Mouse (Mus musculus) myocyte (in vitro differentiated cells): ENCODE data around the gene Ap5s1. TPM values are rescaled to one million over a fixed set of nuclear protein-coding genes. Genes with fewer than 3 reads are reported as not detected.

Experiments used
- H3K27me3 ChIP-seq: one replicate; pipeline ENCODE4 v1.6.1; 2011; ENCODE audit not compliant: control insufficient read depth, insufficient read depth, insufficient read length
- H3K36me3 ChIP-seq: one replicate; pipeline ENCODE4 v1.6.1; 2011; ENCODE audit not compliant: control insufficient read depth, insufficient read depth
- H3K4me2 ChIP-seq: one replicate; pipeline ENCODE4 v1.6.1; 2011; ENCODE audit warnings: low read depth, control low read depth
- H3K4me3 ChIP-seq: one replicate; pipeline ENCODE4 v1.5.1; 2011; ENCODE audit warnings: mild to moderate bottlenecking, control low read depth, moderate library complexity
- H3K79me2 ChIP-seq: one replicate; pipeline ENCODE4 v1.6.1; 2011; ENCODE audit not compliant: control insufficient read depth, insufficient read depth
- H3ac ChIP-seq: one replicate; pipeline ENCODE4 v1.6.1; 2011; ENCODE audit not compliant: control insufficient read depth, insufficient read length
- CEBPB ChIP-seq: IDR thresholded peaks from 2 replicates; pipeline ENCODE4 v1.6.1; 2011; ENCODE audit warnings: mild to moderate bottlenecking, moderate library complexity; ENCODE audit not compliant: poor library complexity, insufficient read depth, severe bottlenecking
- E2F4 ChIP-seq: IDR thresholded peaks from one replicate; pipeline ENCODE4 v1.6.1; 2011; ENCODE audit warnings: mild to moderate bottlenecking, control low read depth, moderate library complexity; ENCODE audit not compliant: insufficient read depth
- MAX ChIP-seq: IDR thresholded peaks from one replicate; pipeline ENCODE4 v1.6.1; 2011; ENCODE audit warnings: low read depth, mild to moderate bottlenecking, control low read depth
- MYOD1 ChIP-seq, 3 experiments: IDR thresholded peaks; one replicate each; pipeline ENCODE4 v1.6.1; 2011; ENCODE audit warnings: control low read depth in 2 of 3, low read depth in 2 of 3, mild to moderate bottlenecking in 2 of 3, moderate library complexity in 1 of 3; ENCODE audit not compliant: insufficient read length in 2 of 3, control insufficient read depth in 1 of 3
- MYOG ChIP-seq, 3 experiments: IDR thresholded peaks; one replicate each; pipeline ENCODE4 v1.6.1; 2011; ENCODE audit warnings: control low read depth in 2 of 3, low read depth in 2 of 3, mild to moderate bottlenecking in 2 of 3; ENCODE audit not compliant: insufficient read length in 2 of 3, control insufficient read depth in 1 of 3, insufficient read depth in 1 of 3
- POLR2A ChIP-seq: IDR thresholded peaks from one replicate; pipeline ENCODE4 v1.6.1; 2011; ENCODE audit warnings: low read depth, mild to moderate bottlenecking, control low read depth, moderate library complexity; ENCODE audit not compliant: insufficient read length
- POLR2AphosphoS2 ChIP-seq: IDR thresholded peaks from one replicate; pipeline ENCODE4 v1.6.1; 2011; ENCODE audit warnings: low read depth, control low read depth; ENCODE audit not compliant: insufficient read length
- REST ChIP-seq: IDR thresholded peaks from one replicate; pipeline ENCODE4 v1.6.1; 2011; ENCODE audit warnings: mild to moderate bottlenecking, control low read depth, moderate library complexity; ENCODE audit not compliant: insufficient read depth, insufficient read length
- SRF ChIP-seq: IDR thresholded peaks from one replicate; pipeline ENCODE4 v1.6.1; 2011; ENCODE audit warnings: low read depth; ENCODE audit not compliant: control insufficient read depth, insufficient read length
- TCF12 ChIP-seq: IDR thresholded peaks from one replicate; pipeline ENCODE4 v1.6.1; 2011; ENCODE audit warnings: mild to moderate bottlenecking, control low read depth; ENCODE audit not compliant: poor library complexity, insufficient read depth, severe bottlenecking
- TCF3 ChIP-seq: IDR thresholded peaks from one replicate; pipeline ENCODE4 v1.6.1; 2011; ENCODE audit warnings: low read depth, control low read depth; ENCODE audit not compliant: insufficient read length
- USF1 ChIP-seq: IDR thresholded peaks from one replicate; pipeline ENCODE4 v1.6.1; 2011; ENCODE audit warnings: low read depth, mild to moderate bottlenecking, control low read depth, moderate library complexity
- polyA plus RNA-seq: library from polyadenylated mRNA; unstranded; fragments of >200 nt; fragmentation: generic; extraction: Trizol; gene quantifications from one replicate; pipeline ENCODE4 v1.2.1, GENCODE M21; 2012; ENCODE audit warnings: missing spikeins

Ap5s1 gene
- polyA plus RNA-seq, 1 experiment = 33.6 TPM

GRCm38 (mm10) chr2:131227243-131227642 lies 20.4 kb downstream of the Ap5s1 start:
- Histone ChIP-seq H3K36me3 (no peaks in the 10 kb centered on the region), H3K4me3 (no peak overlapping the region), H3K79me2 (no peaks in the 10 kb centered on the region), H3K4me2 (no peak overlapping the region), H3ac (no peak overlapping the region), H3K27me3 (no peaks in the 10 kb centered on the region)
- no peak for TF ChIP-seq MAX
- no peak for TF ChIP-seq E2F4
- no peak for TF ChIP-seq POLR2A
- no peak for TF ChIP-seq TCF12
- no peak for TF ChIP-seq TCF3
- TF ChIP-seq MYOD1 (IDR thresholded peaks at IDR 0.05; ENCODE audit: control insufficient read depth in 1 of 3, insufficient read length in 2 of 3, low read depth in 2 of 3) = no peak
- no peak for TF ChIP-seq MYOG (IDR thresholded peaks at IDR 0.05; ENCODE audit: control insufficient read depth in 1 of 3, insufficient read depth in 1 of 3, insufficient read length in 2 of 3, low read depth in 2 of 3)
- TF ChIP-seq POLR2AphosphoS2 = no peak
- TF ChIP-seq SRF = no peak
- no peak for TF ChIP-seq USF1
- no peak for TF ChIP-seq REST
- TF ChIP-seq CEBPB = no peak

DNA sequence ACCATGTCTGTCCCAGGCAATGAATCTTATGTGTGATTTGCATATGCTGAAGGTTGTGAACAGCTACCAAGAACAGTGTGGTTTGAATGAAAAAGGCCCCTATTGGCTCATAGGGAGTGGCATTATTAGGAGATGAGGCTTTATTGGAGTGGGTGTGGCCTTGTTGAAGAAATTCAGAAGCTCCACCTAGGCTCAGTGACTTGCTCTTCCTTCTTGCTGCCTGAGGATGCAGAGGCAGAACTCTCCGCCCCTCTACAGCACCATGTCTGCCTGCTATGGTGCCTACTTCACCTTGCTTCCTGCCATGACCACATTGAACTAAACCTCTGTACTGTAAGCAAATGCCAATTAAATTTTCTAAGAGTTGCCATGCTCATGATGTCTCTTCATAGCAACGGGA lies 25.7 kb downstream of the Ap5s1 start:
- TF ChIP-seq SRF = no peak
- TF ChIP-seq TCF3 = no peak
- no peak for TF ChIP-seq POLR2AphosphoS2
- TF ChIP-seq TCF12 = no peak
- no peak for TF ChIP-seq MYOD1 (IDR thresholded peaks at IDR 0.05; ENCODE audit: control insufficient read depth in 1 of 3, insufficient read length in 2 of 3, low read depth in 2 of 3)
- TF ChIP-seq MAX = no peak
- no peak for TF ChIP-seq POLR2A
- no peak for TF ChIP-seq USF1
- TF ChIP-seq MYOG (IDR thresholded peaks at IDR 0.05; ENCODE audit: control insufficient read depth in 1 of 3, insufficient read depth in 1 of 3, insufficient read length in 2 of 3, low read depth in 2 of 3) = no peak
- TF ChIP-seq REST = no peak
- no peak for TF ChIP-seq E2F4
- TF ChIP-seq CEBPB = no peak
- Histone ChIP-seq H3K36me3 (peaks cover 4% of the 10 kb centered on the region), H3K27me3 (no peaks in the 10 kb centered on the region), H3K4me3 (no peak overlapping the region), H3K4me2 (no peak overlapping the region), H3ac (no peak overlapping the region), H3K79me2 (no peaks in the 10 kb centered on the region)

- Histone ChIP-seq H3K4me3 (peak within 1 kb of the TSS; percentile 57), H3K79me2 (no peaks in the 10 kb centered on the region), H3K27me3 (no peaks in the 10 kb centered on the region), H3K36me3 (peaks cover 8% of the 10 kb centered on the region), H3ac (peak within 1 kb of the TSS; percentile 5), H3K4me2 (peak within 1 kb of the TSS; percentile 99)
- no peak for TF ChIP-seq USF1
- TF ChIP-seq POLR2AphosphoS2 = peak; percentile 90
- TF ChIP-seq REST = no peak
- TF ChIP-seq TCF12 = no peak
- TF ChIP-seq E2F4 = no peak
- no peak for TF ChIP-seq MAX
- TF ChIP-seq CEBPB = no peak
- peak; percentile 71 for TF ChIP-seq SRF
- no peak for TF ChIP-seq TCF3
- peak; percentile 83 for TF ChIP-seq POLR2A
- peak in 1 of 3 experiments; percentile 11 for TF ChIP-seq MYOG (IDR thresholded peaks at IDR 0.05; ENCODE audit: control insufficient read depth in 1 of 3, insufficient read depth in 1 of 3, insufficient read length in 2 of 3, low read depth in 2 of 3)
- TF ChIP-seq MYOD1 (IDR thresholded peaks at IDR 0.05; ENCODE audit: control insufficient read depth in 1 of 3, insufficient read length in 2 of 3, low read depth in 2 of 3) = peak in 1 of 3 experiments; percentile 55
Observed at GRCm38 (mm10) chr2:131233307-131234126, 26.6 kb downstream of the Ap5s1 start, which contains the start of gene Mavs. Gene Mavs (plus strand): TSS chr2:131234063.

DNA sequence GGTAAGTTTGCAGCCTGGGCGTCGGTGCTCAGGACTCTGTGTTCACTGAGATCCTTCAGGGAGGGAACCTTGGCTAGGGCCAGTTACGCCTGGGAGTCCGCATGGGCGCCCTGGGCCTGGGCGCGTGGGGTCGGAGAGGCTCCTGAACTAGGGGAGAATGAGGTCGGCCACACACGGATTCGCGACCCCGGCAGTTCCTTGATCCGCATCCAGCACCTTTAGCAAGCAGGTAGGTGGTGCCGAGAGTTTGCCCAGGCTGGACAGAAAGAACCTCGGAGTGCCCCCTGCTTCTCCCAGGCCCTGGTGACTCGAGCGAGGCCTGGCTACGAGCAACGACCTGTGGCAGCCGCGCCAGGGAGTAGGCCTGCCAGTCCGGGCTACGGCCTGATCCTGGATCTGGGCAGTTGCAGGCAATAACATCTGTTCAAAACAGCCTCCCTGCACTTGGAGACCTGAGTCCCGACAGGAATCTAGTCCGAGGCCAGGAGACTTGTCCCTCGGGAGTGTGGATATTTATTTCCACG lies 27.3 kb downstream of the Ap5s1 start:
- TF ChIP-seq POLR2A (no peak), USF1 (no peak), TCF3 (no peak), MYOG (IDR thresholded peaks at IDR 0.05; ENCODE audit: control insufficient read depth in 1 of 3, insufficient read depth in 1 of 3, insufficient read length in 2 of 3, low read depth in 2 of 3) (no peak), MYOD1 (IDR thresholded peaks at IDR 0.05; ENCODE audit: control insufficient read depth in 1 of 3, insufficient read length in 2 of 3, low read depth in 2 of 3) (no peak), CEBPB (no peak), TCF12 (no peak), SRF (no peak), POLR2AphosphoS2 (no peak)
- peak overlapping the region; percentile 5 for H3ac ChIP-seq
- no peaks in the 10 kb centered on the region for H3K27me3 ChIP-seq
- H3K4me2 ChIP-seq = peak overlapping the region; percentile 99
- peak overlapping the region; percentile 57 for H3K4me3 ChIP-seq
- peaks cover 8% of the 10 kb centered on the region for H3K36me3 ChIP-seq
- no peaks in the 10 kb centered on the region for H3K79me2 ChIP-seq
